Mouse (Mus musculus) brain, embryonic 14.5 days (tissue): ENCODE data around the gene Abat.

Experiments
- CTCF ChIP-seq: fragments of 200-500 bp; IDR thresholded peaks from 2 replicates; pipeline ENCODE4 v1.5.1; 2012; ENCODE audit warnings: inconsistent platforms, mild to moderate bottlenecking, moderate library complexity, borderline replicate concordance; ENCODE audit not compliant: insufficient read depth, insufficient read length; ENCODE audit errors: extremely low read depth
- POLR2A ChIP-seq: fragments of 200-500 bp; IDR thresholded peaks from 2 replicates; pipeline ENCODE4 v1.6.1; 2012; ENCODE audit warnings: mild to moderate bottlenecking, inconsistent platforms, borderline replicate concordance; ENCODE audit not compliant: poor library complexity, insufficient read depth, insufficient read length, severe bottlenecking; ENCODE audit errors: extremely low read depth

GRCm38 (mm10) chr16:8603789-8604188, 90.6 kb downstream of the Abat start:
- TF ChIP-seq CTCF (no peak), POLR2A (no peak)
